Mouse (Mus musculus) spleen, adult 2 months (tissue): ENCODE data around the gene Stk11ip.

Experiments
- CTCF ChIP-seq: fragments of 200-500 bp; IDR thresholded peaks from 2 replicates; pipeline ENCODE4 v1.5.1; 2011; ENCODE audit warnings: mild to moderate bottlenecking, inconsistent platforms; ENCODE audit not compliant: insufficient read depth, insufficient read length, insufficient replicate concordance; ENCODE audit errors: extremely low read depth
- POLR2A ChIP-seq: fragments of 200-500 bp; IDR thresholded peaks from 2 replicates; pipeline ENCODE4 v1.6.1; 2011; ENCODE audit warnings: low read depth, low read length, inconsistent platforms

DNA sequence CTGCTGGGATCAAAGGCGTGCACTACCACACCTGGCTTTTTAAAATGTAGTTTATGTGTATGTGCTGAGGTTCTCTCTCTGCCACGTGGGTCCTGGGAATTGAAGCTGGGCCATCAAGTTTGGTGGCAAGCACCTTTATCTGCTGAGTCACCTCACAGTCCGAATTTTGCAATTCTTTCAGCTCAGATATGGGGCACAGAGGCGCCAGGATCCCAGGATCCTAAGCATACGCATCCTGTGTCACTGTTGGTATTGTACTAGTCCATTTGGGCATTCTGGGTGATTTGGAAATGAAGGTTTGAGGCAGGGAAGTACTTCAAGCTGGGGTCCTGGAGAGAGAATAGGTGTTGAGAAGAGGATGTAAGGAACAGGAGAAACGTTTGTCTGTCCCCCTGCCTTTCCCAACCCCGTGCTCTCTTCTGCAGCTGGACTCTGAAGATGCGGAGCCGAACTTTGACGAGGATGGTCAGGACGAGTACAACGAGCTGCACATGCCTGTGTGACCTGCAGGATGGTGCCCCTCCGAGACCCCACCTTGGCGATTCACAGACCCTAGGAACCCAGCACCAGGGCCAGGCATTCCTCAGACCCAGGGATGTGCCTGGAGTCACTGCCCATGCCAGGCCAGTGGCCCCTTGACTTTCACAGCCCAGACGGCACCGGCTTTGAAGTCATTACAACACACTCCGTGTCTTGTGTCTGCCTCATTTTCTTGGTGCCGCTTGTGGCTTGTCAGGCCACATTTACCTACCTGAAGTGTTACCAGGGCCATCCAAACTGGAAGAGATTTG, 37.3 kb downstream of the Stk11ip start:
- TF ChIP-seq CTCF (no peak), POLR2A (no peak)
